Mouse (Mus musculus): ENCODE data around the gene Abcb8. TPM values are rescaled to one million over a fixed set of nuclear protein-coding genes. Genes with fewer than 3 reads are reported as not detected.
A peak's percentile ranks its signal among the peaks of the same experiment; 100 is the strongest.

Gene Abcb8
- total RNA-seq, 2 experiments from 2014 or later = 40.0 to 53.1 TPM

DNA sequence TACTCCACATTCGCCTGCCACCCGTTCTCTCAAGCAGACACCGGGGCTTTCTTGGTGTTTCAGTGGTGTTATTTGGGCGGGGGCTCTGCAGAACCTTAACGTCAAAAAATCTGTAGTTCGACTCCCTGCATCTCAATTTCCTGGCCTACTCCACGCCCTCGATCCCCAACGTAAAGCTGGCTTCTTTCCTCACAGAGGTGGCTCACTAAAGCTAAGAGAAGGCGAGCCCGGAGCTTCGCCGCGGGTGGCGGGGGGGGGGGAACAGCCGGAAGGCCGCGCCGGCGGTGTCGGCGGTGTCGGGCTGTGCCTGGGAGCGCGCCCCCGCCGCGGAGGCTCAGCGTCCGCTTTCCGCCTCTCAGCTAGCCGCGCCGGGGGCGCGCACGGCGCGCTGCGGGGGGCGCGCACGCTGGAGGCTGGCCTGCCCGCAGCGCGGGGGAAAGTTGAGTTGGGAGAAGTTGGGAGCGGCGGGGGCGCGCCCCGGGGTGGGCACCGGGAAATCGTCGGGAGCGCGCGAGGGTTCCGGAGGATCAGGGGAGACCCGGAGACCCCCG lies 31.5 kb downstream of the Abcb8 start:
- peak; percentile 72 to 80 for DNase-seq (ENCODE audit: low spot score in 2 of 2)

DNA sequence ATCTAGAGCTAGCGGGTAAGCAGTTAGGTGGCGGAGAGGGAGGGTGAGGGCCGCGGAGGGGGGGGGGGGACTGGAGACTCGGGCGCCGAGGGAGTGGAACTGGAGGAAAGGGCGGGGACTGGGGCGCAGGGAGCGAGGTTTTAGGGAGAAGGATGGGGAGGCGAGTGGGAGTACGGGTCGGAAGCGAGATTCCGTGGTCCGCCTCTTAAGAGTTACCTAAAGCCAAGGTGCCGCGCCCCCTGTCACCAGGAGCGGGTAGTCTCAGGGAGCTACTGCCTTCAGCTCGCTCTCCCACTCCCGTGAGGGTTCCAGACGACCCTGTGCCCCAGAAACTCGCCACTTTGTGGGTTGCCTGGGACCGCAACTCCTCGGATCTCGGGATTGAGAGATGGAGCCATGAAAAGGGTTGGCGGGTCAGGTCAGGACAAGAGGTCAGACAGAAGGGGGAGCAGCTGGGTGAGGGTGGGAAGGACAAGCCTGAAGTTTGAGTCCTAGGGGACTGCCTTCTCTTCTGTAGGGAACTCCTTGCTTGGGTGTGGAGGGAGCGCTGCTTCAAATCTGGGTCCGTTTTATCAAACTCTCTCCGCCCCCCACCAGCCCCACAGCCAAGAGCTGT lies 32.1 kb downstream of the Abcb8 start:
- DNase-seq (ENCODE audit: low spot score in 2 of 2) = no peak

DNA sequence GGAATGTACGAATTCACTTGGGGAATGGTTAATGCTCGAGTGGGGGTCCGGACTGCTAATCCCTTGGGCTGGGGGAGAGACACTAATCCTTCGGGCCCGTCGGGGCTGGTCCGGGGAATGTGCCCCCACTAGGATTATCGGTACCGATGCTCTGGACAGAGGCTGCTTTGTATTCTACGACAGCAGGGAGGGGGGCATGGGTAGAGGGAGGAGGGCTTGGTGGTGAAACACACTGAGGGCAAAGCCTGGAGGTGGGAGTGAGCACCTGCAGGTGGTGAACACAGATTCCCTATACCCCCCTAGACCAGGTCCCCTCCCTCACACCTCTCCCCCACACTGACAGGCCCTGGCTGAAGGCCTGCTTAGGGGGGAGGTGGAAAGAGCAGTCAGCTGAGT lies 32.6 kb downstream of the Abcb8 start:
- DNase-seq (ENCODE audit: low spot score in 2 of 2) = no peak

DNA sequence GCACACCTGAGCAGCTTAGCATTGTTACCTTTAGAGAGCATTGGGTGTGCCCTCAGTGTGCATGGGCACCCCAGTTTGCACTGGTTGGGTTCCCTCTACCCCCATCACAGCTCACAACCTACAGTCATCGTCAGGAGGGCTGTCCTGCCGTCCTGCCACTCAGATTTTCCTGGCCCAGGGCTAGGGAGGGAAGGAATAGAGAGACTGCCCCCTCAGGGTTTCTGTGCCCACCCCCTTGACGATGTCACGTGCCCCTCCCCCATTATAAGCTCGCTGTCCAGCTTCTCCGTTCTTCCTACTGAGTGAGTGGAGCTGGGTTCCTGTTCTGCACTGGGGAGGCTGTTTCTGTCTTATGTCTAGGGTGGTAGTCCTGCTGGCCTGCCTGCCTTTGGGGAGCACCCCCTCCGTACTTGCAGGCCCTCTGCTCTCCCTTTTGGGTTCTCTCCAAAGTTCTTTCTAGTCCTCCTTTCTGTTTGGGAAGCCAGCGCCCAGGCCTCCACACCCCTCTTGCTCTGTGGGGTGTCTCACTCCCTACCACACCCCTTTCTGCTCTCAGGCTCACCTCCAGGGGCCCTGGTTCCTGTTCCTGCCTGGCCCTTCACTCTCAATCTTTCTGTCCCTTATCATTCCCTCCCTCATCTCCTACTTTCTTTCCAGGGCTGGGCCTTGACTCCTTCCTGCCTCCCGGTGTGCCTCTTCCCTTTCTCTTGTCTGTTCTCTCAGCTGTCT lies 33.3 kb downstream of the Abcb8 start:
- DNase-seq (ENCODE audit: low spot score in 2 of 2) = no peak

DNA sequence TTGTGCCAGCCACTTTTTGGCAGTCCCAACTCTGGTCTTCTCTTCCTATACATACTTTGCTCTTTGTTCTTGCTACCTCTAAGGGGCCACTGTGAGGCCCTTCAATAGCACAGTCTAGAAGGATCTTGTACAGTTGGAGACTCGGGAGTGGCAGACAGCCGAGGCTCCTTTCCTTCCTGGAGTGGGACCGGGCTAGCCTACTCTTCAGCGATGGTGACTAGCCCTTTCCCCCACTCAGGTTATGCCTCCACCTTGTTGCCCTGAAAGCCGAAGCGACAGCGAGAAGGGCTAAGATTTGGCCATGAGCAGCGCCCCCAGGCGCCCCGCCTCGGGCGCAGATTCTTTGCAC lies 33.8 kb downstream of the Abcb8 start:
- DNase-seq (ENCODE audit: low spot score in 2 of 2) = no peak

DNA sequence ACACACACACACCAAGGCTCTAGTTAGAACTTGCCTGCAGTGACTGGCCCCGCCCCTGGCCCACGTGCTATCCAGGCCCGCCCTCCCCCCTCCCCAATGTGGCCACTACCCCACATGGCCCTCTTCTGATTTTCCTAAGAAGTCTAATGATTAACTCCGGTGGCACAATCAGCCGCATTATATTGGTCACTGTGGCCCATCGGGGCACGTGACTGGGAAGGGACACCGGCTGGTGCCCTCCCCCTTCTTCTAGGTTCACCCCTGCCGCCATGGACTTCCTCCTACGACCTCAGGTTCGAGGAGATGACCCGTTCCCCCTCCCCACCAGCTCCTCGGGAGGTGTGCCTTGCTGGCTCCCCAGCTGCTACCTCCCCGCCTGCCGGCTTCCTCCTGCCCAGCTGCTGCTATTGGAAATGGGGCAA lies 34.5 kb downstream of the Abcb8 start:
- DNase-seq (ENCODE audit: low spot score in 2 of 2) = no peak

DNA sequence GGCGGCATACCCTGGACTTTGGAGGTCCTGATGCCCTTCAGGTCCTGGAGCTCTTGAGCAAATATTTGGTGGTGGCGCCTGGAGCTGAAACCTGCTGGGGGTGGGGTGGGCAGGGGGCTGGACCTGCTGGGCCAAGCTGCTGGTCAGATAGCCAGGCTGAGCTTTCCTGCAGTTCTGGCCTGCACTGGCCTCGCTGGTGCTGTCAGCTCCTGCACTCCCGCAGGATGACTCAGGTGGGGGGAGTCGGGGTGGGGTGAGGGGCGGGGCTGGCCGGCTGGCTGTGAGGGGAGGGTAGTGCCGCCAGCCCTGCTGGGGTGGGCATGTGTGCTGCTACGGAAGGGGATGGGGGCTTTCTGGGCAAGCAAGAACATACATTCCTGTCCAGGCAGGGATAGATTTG lies 35.1 kb downstream of the Abcb8 start:
- DNase-seq (ENCODE audit: low spot score in 2 of 2) = no peak

DNA sequence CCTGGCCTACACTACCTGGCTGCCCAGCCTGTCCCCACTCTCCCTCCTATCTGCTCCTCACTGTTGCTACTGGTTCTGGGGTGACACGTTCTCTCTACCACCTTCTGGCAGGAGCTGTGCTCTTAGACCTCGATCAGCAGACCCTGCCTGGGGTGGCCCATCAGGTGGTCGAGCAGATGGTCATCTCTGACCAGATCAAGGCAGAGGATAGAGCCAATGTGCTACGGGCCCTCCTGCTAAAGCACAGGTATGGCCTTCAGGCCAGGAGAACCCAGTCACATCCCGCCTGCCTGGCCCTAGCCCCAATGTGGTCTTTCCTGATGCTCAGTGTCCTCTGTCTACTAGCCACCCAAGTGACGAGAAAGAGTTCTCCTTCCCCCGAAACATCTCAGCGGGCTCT lies 40.5 kb downstream of the Abcb8 start:
- DNase-seq (ENCODE audit: low spot score in 2 of 2) = no peak

DNA sequence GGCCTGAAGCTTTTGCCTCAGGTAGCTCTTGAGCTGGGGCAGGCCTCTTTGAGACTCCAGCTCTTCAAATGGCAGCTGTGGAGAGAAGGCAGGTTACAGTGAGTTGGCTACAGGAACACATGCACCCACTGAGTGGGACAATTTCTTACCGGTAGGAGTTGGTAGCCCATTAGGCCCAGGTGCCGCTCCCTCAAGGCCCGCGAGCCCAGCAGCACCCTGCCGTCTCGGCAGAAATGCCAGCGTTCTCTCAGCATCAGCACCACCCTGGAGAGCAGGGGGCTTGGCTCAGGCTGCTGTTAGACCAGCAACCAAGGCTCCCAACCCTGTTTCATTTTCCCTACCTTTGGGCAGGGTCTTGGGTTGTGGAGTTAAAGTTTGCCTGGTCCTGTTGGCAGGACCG lies 47.7 kb downstream of the Abcb8 start:
- no peak for DNase-seq (ENCODE audit: low spot score in 2 of 2)

DNA sequence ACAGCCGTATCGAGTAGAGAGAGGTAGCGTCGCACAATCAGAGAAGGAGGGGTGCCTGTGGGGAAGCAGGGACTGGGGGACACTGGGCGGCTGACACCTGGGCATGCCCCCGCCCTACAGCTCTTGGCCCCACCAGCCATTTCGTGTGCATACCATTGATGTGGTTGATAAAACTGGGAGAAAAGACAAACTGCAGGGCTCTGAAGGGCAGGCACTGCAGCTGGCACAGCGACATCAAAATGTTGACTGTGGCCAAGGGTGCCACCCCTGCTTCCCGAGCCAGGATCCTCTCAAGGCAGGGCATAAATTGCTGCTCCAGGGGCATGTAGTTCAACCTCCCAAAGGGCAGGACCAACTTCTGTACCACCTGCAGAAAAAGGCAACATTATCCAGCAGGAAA lies 48.6 kb downstream of the Abcb8 start:
- DNase-seq (ENCODE audit: low spot score in 2 of 2) = no peak

DNA sequence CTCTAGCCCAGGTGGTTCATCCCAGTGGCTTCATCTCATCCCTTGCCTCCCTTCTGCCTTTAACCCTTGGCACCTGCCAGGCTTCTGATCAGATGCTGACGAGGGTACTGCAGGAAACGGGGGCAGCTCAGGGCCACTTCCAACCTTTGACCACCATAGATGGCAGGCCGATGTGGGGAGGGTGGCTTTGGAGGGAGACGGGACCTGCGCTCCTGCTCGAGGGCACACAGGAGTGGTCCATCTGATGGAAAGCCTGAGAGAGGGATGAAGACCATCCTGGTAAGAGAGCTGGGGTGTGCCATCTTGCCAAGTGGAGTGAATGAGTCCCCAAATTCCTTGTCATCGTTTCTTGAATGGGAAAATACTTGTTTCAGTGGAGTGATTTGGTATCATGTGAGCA lies 49.7 kb downstream of the Abcb8 start:
- DNase-seq (ENCODE audit: low spot score in 2 of 2) = no peak

DNA sequence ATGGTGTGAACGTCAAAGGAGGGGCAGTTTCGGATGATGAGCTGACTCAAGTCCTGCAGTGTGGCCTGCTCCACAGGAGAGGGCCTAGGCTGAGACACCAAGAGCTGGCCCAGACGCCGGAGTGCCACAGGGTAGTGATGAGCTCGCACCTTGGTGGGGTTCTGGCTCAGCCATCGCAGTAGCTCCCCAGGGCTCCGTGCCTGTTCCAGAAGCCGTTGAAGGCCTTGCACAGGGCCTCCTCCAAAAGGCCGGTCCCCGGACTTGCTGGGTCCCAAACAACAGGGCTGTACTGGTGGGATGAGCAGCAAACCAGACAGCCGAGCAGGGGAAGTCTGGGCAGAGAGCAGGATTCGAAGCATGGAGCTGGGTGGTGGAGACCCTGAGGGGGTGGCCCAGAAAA lies 50.5 kb downstream of the Abcb8 start:
- DNase-seq (ENCODE audit: low spot score in 2 of 2) = no peak

DNA sequence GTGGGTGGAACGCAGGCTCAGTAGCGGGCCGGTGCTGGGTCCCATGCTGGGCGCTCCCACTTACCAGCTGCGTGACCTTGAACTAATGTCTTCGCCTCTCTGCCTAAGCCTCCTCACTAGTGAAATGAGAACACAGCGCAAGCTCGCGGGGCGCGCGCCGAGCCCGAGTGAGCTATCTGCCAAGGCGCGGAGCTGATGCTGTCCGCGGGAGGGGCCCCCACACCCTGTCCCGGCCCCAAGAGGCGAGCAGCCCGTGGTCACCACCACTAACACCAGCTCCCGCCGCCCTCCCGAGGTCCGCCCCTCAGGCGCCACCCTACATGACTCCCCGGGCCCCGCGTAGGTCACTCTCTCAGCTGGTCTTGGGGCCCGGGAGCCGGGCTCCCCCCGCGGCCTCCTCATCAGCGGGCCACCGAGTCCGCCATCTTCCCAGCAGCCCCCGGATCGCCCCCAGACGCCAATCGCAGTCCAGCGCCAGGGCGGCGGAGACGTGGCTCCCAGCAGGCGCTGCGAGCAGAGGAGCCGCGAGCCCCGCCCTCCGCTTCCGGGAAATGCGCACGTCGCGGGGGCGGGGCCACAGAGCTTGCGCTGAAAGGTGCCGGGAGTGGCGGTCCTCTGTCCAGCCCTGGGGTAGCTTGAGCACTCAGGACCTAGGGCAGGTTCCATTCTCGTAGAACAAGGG lies 51.4 kb downstream of the Abcb8 start, which contains the start of gene Fastk:
TSS of gene Fastk (minus strand) at position 542 of the 682 bp plus-strand sequence.
- DNase-seq (ENCODE audit: low spot score in 2 of 2) = peak; percentile 93 to 96

DNA sequence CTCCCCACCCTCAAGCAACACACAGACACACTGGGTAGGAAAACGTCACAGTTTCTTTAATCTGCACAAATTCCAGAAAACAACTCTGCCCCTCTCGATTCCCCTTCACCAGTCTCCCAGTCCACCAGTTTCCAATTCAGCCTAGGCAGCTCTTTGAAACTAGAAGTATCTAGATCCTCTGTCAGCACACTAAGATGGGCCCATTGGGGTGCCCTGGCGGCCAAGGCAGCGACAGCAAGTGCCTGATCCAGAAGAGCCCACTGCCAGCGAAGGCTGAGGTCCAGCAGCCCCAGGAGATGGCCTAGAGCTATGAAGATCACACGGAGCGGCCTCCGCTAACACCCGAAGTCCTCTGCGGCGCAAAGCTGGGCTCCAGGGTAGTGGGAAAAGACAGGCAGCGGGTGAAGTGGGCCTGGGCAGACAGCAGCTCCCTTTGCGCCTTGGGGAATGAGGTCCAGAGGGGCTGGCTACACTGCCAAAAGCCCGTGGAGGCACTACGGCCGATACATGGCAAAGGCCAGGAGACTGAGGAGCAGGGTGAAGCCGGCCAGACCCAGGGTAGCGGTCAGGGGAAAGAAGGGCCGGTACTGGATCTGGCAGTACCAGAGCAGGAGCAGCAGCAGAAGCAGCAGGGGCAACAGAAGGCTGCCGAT lies 52.1 kb downstream of the Abcb8 start:
- DNase-seq (ENCODE audit: low spot score in 2 of 2) = peak in 1 of 2 experiments; percentile 40

DNA sequence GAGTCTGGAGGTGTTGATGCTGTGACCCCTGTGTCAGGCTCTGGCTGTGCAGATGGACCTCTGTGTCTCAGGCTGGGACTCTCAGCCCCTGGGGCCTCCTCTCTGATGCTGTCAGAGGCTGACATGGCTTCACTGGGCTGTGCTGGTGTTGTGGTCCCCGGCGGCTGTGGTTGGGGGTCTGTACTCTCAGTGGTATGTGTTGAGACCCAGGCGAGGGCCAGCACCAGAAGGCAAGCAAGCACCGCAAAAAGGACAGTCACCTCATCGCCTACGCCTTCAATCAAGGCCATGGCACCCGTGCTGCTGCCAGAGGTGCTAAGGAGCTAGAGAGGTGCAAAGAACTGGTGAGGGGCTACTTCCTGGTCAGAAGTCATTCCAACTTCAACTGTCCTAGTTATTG lies 53.2 kb downstream of the Abcb8 start:
- no peak for DNase-seq (ENCODE audit: low spot score in 2 of 2)

DNA sequence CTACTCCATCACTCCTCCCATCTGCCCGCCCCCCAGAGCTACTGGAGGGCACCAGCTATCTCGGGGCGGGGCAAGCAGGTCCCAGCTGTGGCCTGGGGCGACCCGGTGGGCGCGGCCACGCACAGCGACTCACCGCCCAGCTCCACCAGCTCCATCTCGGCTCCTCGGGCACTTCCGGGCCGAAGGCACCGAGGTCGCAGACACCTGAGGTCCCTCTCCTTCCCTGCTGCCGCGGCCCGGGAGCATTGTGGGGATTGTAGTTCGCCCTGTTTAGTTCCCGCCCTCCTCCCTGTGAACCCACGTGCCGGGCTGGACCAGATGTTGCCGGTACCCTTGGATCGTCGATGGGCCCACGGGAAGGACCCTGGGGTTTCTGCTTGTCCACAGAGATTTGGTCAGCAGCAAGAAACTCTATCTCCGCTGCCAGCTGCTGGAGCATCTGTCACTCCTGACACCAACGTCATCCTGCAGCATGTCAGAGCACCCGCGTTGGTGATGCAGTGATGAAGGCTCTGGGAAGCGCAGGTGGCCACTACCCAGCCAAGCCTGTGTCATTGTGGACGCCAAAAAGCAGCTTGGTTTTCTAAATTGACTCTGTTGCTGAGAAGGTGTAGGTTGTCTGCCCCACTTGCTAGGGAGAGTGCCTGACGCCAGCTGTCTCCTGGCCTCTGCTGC lies 54.3 kb downstream of the Abcb8 start, which contains the start of gene Tmub1:
TSS of gene Tmub1 (minus strand) at position 231 of the 675 bp plus-strand sequence.
- peak; percentile 79 to 83 for DNase-seq (ENCODE audit: low spot score in 2 of 2)

DNA sequence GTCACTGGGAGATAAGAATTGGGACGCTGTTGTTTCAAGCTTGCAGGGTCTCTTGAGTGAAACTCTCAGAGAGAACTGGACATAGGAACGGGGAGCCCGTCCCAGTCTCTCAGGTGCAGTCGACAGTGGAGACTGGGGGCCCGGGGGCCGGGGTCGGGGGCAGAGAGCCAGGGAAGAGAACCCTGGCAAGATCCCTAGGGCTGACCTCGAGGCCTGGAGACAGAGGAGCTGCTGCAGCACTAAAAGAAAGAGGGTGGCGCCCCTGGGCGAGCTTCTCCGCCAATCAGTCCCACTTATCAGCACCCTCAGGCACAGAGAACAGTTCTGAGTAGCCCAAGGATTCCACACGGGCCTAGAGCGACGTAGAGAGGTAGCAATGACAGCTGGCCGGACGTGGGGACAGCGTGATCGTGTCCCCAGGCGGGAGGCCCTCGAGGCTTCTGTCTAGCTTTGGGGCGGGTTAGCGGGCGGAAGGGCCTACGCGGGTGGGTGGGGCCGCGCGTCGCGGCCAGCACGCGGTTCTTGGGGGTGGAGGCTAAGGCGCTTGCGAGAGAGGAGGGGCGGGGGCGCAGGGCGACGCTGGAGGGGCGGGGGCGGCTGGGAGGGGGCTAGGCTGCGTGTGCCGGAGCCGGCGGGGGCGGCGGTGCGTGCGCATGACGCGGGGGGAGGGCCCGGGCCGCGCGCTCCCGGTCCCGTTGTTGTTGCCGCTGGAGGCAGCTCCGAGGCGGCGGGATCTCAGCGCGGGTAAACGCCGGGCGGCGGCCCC lies 58.0 kb downstream of the Abcb8 start:
- peak; percentile 81 to 90 for DNase-seq (ENCODE audit: low spot score in 2 of 2)

DNA sequence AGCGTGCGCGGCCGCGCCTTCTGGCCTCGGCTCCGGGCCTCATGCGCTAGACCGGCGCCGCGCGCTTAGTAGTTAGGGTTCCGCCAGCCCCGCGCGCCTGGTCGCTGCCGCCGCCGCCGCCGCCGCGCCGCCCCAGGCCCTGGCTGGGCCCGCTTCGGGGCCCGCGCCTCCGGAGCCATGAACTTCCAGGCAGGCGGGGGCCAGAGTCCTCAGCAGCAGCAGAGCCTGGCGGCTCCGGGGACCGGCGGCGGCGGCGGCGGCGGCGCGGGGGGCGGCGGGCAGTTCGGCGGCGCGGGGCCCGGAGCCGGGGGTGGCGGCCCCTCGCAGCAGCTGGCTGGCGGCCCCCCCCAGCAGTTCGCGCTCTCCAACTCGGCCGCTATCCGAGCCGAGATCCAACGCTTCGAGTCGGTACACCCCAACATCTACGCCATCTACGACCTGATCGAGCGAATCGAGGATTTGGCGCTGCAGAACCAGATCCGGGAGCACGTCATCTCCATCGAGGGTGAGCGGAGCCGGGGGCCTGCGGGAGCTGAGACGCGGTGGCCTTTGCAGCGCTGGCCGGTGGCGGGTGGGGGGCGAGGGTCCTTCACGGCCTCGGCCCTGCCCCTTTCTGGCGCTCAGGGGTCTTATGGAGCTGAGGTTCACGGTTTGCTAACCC lies 58.7 kb downstream of the Abcb8 start, which contains the start of gene Agap3:
TSS of gene Agap3 (plus strand) at position 148 of the 661 bp plus-strand sequence.
- peak; percentile 55 to 62 for DNase-seq (ENCODE audit: low spot score in 2 of 2)

DNA sequence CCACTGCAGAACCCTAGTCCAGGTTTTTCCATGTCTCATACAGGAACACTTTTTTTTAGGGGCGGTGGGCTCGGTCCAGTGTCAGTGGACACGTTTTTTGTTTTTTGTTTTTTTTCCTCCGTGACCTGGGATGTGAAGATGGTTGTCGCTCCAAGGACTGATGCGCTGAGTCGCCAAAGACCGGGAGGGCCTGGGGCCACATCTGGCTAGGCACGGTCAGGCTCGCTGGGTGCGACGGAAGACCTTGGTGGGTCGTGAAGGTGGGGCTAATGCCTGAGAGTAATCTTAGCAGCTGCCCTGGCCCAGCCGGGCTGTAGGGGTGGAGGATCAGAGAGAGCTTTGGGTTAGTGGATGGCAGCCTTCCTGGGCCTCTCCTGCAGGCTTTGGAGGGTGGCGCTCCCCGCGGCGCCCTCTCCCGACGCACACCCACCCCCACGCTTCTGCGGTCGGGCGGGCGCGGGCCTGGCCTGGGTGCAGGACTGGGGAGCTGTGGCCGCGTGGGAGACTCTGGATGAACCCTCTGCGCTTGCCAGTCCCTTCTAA lies 59.3 kb downstream of the Abcb8 start:
- DNase-seq (ENCODE audit: low spot score in 2 of 2) = peak; percentile 36 to 52
